Mouse (Mus musculus) spleen, adult 2 months (tissue): Measurements from ENCODE around the gene Pip5k1c.

Experiments
- CTCF ChIP-seq: fragments of 200-500 bp; IDR thresholded peaks from 2 replicates; pipeline ENCODE4 v1.5.1; 2011; ENCODE audit warnings: mild to moderate bottlenecking, inconsistent platforms; ENCODE audit not compliant: insufficient read depth, insufficient read length, insufficient replicate concordance; ENCODE audit errors: extremely low read depth
- POLR2A ChIP-seq: fragments of 200-500 bp; IDR thresholded peaks from 2 replicates; pipeline ENCODE4 v1.6.1; 2011; ENCODE audit warnings: low read depth, low read length, inconsistent platforms

- TF ChIP-seq CTCF (no peak), POLR2A (no peak)
Observed at GRCm38 (mm10) chr10:81321436-81321835, 28.7 kb downstream of the Pip5k1c start.
